Mouse (Mus musculus): Measurements from ENCODE around the gene Nfkbib.

GRCm38 (mm10) chr7:28765211-28765610 lies 2.1 kb downstream of the Nfkbib start:
- TF ChIP-seq EP300 (IDR thresholded peaks at IDR 0.05; ENCODE audit: low read depth) (no peak), CTCF (IDR thresholded peaks at IDR 0.05; ENCODE audit: low read depth) (no peak)

Data from liver, embryonic 14.5 days (tissue).